ENCODE assay signal across 8 mouse cellular contexts in the genomic region with DNA sequence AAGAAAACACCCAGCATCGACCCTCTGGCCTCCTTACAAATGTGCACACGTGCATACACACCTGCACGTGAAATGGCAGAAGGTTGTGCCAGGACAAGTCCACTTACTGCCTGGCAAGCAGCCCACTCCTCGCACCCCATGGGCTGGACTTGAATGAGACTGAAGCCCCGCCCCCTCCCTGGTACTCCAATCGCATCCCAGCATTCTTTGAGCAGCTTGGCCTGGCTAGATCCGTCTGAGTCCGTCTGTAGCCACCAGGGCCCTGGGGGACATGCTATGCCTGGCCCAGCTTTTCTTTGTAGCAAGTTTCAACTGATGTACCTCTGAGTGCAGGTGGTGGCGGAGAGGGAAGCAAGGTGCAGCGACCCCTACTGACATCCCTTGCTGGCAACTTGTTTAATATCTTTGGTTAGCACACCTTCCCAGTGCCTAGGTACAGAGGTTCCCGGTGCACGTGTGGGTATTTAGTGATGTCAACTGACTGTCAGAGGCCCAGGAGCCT. TPM values are rescaled to one million over a fixed set of nuclear protein-coding genes. Genes with fewer than 3 reads are reported as not detected.
DNase-seq lines count a peak whose midpoint lies in the region; ATAC-seq and TF ChIP-seq lines count a peak whose summit lies in the region.

No protein-coding gene starts in this region.

- H3K9me3 ChIP-seq in embryonic facial prominence, embryonic 10.5 days, result no peaks in the 10 kb centered on the region
- H3K9me3 ChIP-seq in limb, embryonic 14.5 days (ENCODE audit: control insufficient read depth, low read length), result no peaks in the 10 kb centered on the region
- no peaks in the 10 kb centered on the region for H3K9me3 ChIP-seq in midbrain, embryonic 13.5 days

- H3K27me3 ChIP-seq in embryonic facial prominence, embryonic 10.5 days (replicated peaks; ENCODE audit: low read depth, poor library complexity, severe bottlenecking), result no peaks in the 10 kb centered on the region
- H3K27me3 ChIP-seq in limb, embryonic 14.5 days (ENCODE audit: control insufficient read depth, insufficient read depth, low read length), result no peaks in the 10 kb centered on the region
- 0 out of 2 replicates have a peak, but pooled peaks cover 2% of the 10 kb centered on the region for H3K27me3 ChIP-seq in midbrain, embryonic 13.5 days

- peak overlapping the region; percentile 32 for H3K4me3 ChIP-seq in embryonic facial prominence, embryonic 10.5 days
- no peak overlapping the region for H3K4me3 ChIP-seq in limb, embryonic 14.5 days (replicated peaks; ENCODE audit: low read length)
- H3K4me3 ChIP-seq in midbrain, embryonic 13.5 days (replicated peaks), result no peak overlapping the region

- intact Hi-C loops in heart, postnatal 36 days (cut with DNase I), result loop anchor here (2.0 kb wide), 1 partner anchor 25 kb away; no protein-coding TSS in a partner anchor

- no peak overlapping the region; the same call in 1 of the 2 replicates for H3K4me2 ChIP-seq in limb, embryonic 14.5 days (replicated peaks; ENCODE audit: low read depth, low read length, severe bottlenecking)
- H3K4me2 ChIP-seq in midbrain, embryonic 13.5 days (replicated peaks), result peak overlapping the region; percentile 7; the same call in 1 of the 2 replicates

- peaks cover 31% of the 10 kb centered on the region for H3K36me3 ChIP-seq in embryonic facial prominence, embryonic 10.5 days (replicated peaks)
- H3K36me3 ChIP-seq in limb, embryonic 14.5 days (ENCODE audit: control insufficient read depth, insufficient read depth, low read length), result peaks cover 17% of the 10 kb centered on the region
- H3K36me3 ChIP-seq in midbrain, embryonic 13.5 days, result peaks cover 27% of the 10 kb centered on the region

- peaks cover 28% of the 10 kb centered on the region for H3K4me1 ChIP-seq in embryonic facial prominence, embryonic 10.5 days
- H3K4me1 ChIP-seq in limb, embryonic 14.5 days (ENCODE audit: control insufficient read depth, insufficient read depth, low read length), result peaks cover 13% of the 10 kb centered on the region
- H3K4me1 ChIP-seq in midbrain, embryonic 13.5 days (replicated peaks), result peaks cover 27% of the 10 kb centered on the region

- no peak overlapping the region for H3K9ac ChIP-seq in limb, embryonic 14.5 days (ENCODE audit: low read depth, low read length, severe bottlenecking)
- no peak overlapping the region for H3K9ac ChIP-seq in midbrain, embryonic 13.5 days (replicated peaks)

- H3K27ac ChIP-seq in embryonic facial prominence, embryonic 10.5 days (replicated peaks), result peak overlapping the region; percentile 42
- no peak overlapping the region for H3K27ac ChIP-seq in limb, embryonic 14.5 days (replicated peaks; ENCODE audit: low read depth, low read length)
- no peak overlapping the region for H3K27ac ChIP-seq in midbrain, embryonic 13.5 days

- DNase-seq in right cerebral cortex, postnatal 4 days, result peak; percentile 52
- DNase-seq in right cerebral cortex, adult 2 months (ENCODE audit: low spot score in 2 of 2), result no peak
- peak; percentile 80 for DNase-seq in embryonic facial prominence, embryonic 10.5 days (ENCODE audit: low spot score)
- DNase-seq in heart, postnatal 36 days, result peak; percentile 35 to 44
- DNase-seq in limb, embryonic 14.5 days (ENCODE audit: low spot score), result peak; percentile 54
- DNase-seq in thymus, postnatal 0 days (ENCODE audit: low spot score), result peak; percentile 53
- DNase-seq in cerebellum, adult 9-11 months, result no peak

- 10% methylated on average over 12 of the region's 12 CpGs for WGBS in embryonic facial prominence, embryonic 10.5 days
- 9% methylated on average over 12 of the region's 12 CpGs for WGBS in limb, embryonic 14.5 days
- WGBS in midbrain, embryonic 13.5 days, result 12% methylated on average over 12 of the region's 12 CpGs

- no peak for TF ChIP-seq POLR2A in limb, embryonic 14.5 days (IDR thresholded peaks at IDR 0.05; ENCODE audit: borderline replicate concordance, extremely low read depth, insufficient read depth, insufficient read length)

- peak; percentile 54; the same call in 1 of the 2 replicates for ATAC-seq in limb, embryonic 14.5 days (ENCODE audit: low FRiP score, low read depth)
- peak; percentile 70 for ATAC-seq in midbrain, embryonic 13.5 days

RNA-seq across cellular contexts. Expression of a gene that starts 12.3 kb away (rescaled TPM):
- polyA plus RNA-seq in embryonic facial prominence, embryonic 10.5 days (2016; fragmentation: Nextera tagmentation; extraction: Ambion mirVana), result 9.2 and 10.5 TPM in 2 replicates
- total RNA-seq in heart, postnatal 36 days (2021), result 10 to 100 TPM; 36.9 to 37.7 TPM
- 6.7 and 7.3 TPM in 2 replicates for polyA plus RNA-seq in limb, embryonic 14.5 days (2012; rRNA removed)
- 6.2 and 6.6 TPM in 2 replicates for polyA plus RNA-seq in limb, embryonic 14.5 days (2014; fragmentation: Nextera tagmentation; extraction: Ambion mirVana)
- polyA plus RNA-seq in midbrain, embryonic 13.5 days (2015; fragmentation: Nextera tagmentation; extraction: Ambion mirVana), result 15.4 TPM in 2 replicates
- 39.4 and 40.8 TPM in 2 replicates for polyA plus RNA-seq in thymus, postnatal 0 days (2015; fragmentation: Nextera tagmentation; extraction: Ambion mirVana)

RNA-seq across cellular contexts. Expression of a gene that starts 16.1 kb away (rescaled TPM):
- polyA plus RNA-seq in embryonic facial prominence, embryonic 10.5 days (2016; fragmentation: Nextera tagmentation; extraction: Ambion mirVana), result 3.5 and 4.3 TPM in 2 replicates
- total RNA-seq in heart, postnatal 36 days (2021), result not detected
- 4.8 and 5.9 TPM in 2 replicates for polyA plus RNA-seq in limb, embryonic 14.5 days (2012; rRNA removed)
- 5.7 and 6.1 TPM in 2 replicates for polyA plus RNA-seq in limb, embryonic 14.5 days (2014; fragmentation: Nextera tagmentation; extraction: Ambion mirVana)
- 0.19 and 0.35 TPM in 2 replicates for polyA plus RNA-seq in midbrain, embryonic 13.5 days (2015; fragmentation: Nextera tagmentation; extraction: Ambion mirVana)
- 1.6 and 2.0 TPM in 2 replicates for polyA plus RNA-seq in thymus, postnatal 0 days (2015; fragmentation: Nextera tagmentation; extraction: Ambion mirVana)

RNA-seq across cellular contexts. Expression of a gene that starts 22.6 kb away (rescaled TPM):
- not detected in 2 replicates for polyA plus RNA-seq in embryonic facial prominence, embryonic 10.5 days (2016; fragmentation: Nextera tagmentation; extraction: Ambion mirVana)
- not detected for total RNA-seq in heart, postnatal 36 days (2021)
- polyA plus RNA-seq in limb, embryonic 14.5 days (2012; rRNA removed), result not detected in 2 replicates
- not detected in 2 replicates for polyA plus RNA-seq in limb, embryonic 14.5 days (2014; fragmentation: Nextera tagmentation; extraction: Ambion mirVana)
- not detected in 2 replicates for polyA plus RNA-seq in midbrain, embryonic 13.5 days (2015; fragmentation: Nextera tagmentation; extraction: Ambion mirVana)
- polyA plus RNA-seq in thymus, postnatal 0 days (2015; fragmentation: Nextera tagmentation; extraction: Ambion mirVana), result not detected in 2 replicates

RNA-seq across cellular contexts. Expression of a gene that starts 23.0 kb away (rescaled TPM):
- 91.9 and 95.0 TPM in 2 replicates for polyA plus RNA-seq in embryonic facial prominence, embryonic 10.5 days (2016; fragmentation: Nextera tagmentation; extraction: Ambion mirVana)
- 10 to 100 TPM in 1 of 2 experiments, 1 to 10 TPM in 1; 9.5 to 11.8 TPM for total RNA-seq in heart, postnatal 36 days (2021)
- 47.8 and 51.8 TPM in 2 replicates for polyA plus RNA-seq in limb, embryonic 14.5 days (2012; rRNA removed)
- polyA plus RNA-seq in limb, embryonic 14.5 days (2014; fragmentation: Nextera tagmentation; extraction: Ambion mirVana), result 65.6 and 69.0 TPM in 2 replicates
- polyA plus RNA-seq in midbrain, embryonic 13.5 days (2015; fragmentation: Nextera tagmentation; extraction: Ambion mirVana), result 78.6 and 81.9 TPM in 2 replicates
- polyA plus RNA-seq in thymus, postnatal 0 days (2015; fragmentation: Nextera tagmentation; extraction: Ambion mirVana), result 91.9 and 93.8 TPM in 2 replicates

RNA-seq across cellular contexts. Expression of a gene that starts 28.2 kb away (rescaled TPM):
- 42.6 and 44.4 TPM in 2 replicates for polyA plus RNA-seq in embryonic facial prominence, embryonic 10.5 days (2016; fragmentation: Nextera tagmentation; extraction: Ambion mirVana)
- 10 to 100 TPM; 40.4 to 42.7 TPM for total RNA-seq in heart, postnatal 36 days (2021)
- polyA plus RNA-seq in limb, embryonic 14.5 days (2012; rRNA removed), result 50.1 and 69.3 TPM in 2 replicates
- polyA plus RNA-seq in limb, embryonic 14.5 days (2014; fragmentation: Nextera tagmentation; extraction: Ambion mirVana), result 35.5 and 37.9 TPM in 2 replicates
- polyA plus RNA-seq in midbrain, embryonic 13.5 days (2015; fragmentation: Nextera tagmentation; extraction: Ambion mirVana), result 24.0 and 28.9 TPM in 2 replicates
- 26.8 and 28.9 TPM in 2 replicates for polyA plus RNA-seq in thymus, postnatal 0 days (2015; fragmentation: Nextera tagmentation; extraction: Ambion mirVana)

Comparison
In these comparisons a context has a peak if more than half of its experiments do, and no peak if none do; other contexts are left out.
1. DNase-seq: peak in right cerebral cortex, postnatal 4 days (single experiment), embryonic facial prominence, embryonic 10.5 days (single experiment), heart, postnatal 36 days (2 of 2), limb, embryonic 14.5 days (single experiment) and thymus, postnatal 0 days (single experiment); none in right cerebral cortex, adult 2 months (0 of 2) and cerebellum, adult 9-11 months (single experiment).